Mouse (Mus musculus) left cerebral cortex, postnatal 10 days (tissue): Measurements from ENCODE around the gene Nom1. TPM values are rescaled to one million over a fixed set of nuclear protein-coding genes. Genes with fewer than 3 reads are reported as not detected.
"Not testable (repeated sequence)": the region's sequence is repeated elsewhere in the genome, so short reads cannot be mapped to it uniquely, and the experiment has no call there.

Experiments used
- DNase-seq, 2 experiments: peaks; one replicate each; pipeline ENCODE4 v3.0.0; 2021 to 2022; ENCODE audit warnings: low spot score in 2 of 2, mixed read lengths in 1 of 2; ENCODE audit errors: extremely low spot score in 1 of 2
- intact Hi-C: fragments of 180-260 bp; cut with DNase I; formaldehyde crosslinking; loops from one replicate; pipeline ENCODE4 v1.15.1; 2025
- total RNA-seq, 2 experiments: library from RNA; stranded (reverse); gene quantifications; 2 replicates each; pipeline ENCODE4 v1.2.3; 2021

The Nom1 gene
- 10 to 100 TPM; 19.8 to 22.8 TPM for total RNA-seq

DNA sequence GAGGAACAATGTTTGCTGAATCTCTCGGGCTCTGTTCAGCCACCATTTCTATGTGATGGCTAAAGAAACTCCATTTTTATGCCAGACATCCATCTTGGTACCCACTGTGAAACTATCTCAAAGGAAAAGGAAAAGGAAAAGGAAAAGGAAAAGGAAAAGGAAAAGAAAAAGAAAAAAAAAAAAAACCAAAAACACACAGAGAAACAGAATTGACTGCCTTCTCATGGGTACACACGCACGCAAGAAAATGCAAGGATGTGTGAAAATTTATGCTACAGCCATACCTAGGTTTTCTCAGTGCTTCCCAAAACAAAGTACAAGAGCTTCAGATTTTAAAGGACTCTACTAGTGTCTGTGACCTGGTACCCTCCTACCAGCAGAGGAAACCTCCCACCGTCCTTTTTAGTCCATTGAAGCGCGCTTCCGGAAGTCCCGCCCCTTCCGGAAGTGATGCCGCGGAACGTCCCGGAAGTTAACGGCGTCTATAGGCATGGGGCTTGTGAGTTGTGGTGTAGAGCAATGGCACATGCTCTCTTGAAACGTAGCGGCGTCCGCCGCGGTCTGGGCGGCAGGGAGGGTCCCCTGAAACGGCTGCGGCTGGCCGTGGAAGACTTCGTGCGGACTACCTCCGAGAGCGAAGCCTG is at the start of gene Nom1:
TSS of gene Nom1 (plus strand) at position 437 of the 644 bp plus-strand sequence.
- intact Hi-C loops, result no loop called here
- DNase-seq, result peak; percentile 87 to 89

DNA sequence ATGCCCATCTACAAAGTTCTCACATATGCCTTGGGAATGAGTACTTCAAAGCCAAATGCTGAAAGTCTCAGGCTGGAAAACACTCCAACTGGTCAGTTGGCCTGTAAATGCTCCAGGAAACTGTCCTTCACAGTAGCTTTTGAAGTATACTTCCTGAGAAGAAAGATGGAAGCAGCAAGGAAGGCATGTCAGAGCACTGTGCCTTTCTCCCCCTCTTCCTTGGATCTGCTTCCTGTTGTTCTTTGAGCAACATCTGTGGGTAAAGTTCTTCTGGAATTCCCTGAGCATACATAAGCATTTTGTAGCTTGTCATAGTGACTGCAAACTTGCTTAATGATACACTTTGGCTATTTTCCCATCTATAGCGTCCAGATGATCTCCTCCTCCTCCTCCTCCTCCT is 46.9 kb upstream of the Nom1 start:
- no peak for DNase-seq
- intact Hi-C loops, result no loop called here

DNA sequence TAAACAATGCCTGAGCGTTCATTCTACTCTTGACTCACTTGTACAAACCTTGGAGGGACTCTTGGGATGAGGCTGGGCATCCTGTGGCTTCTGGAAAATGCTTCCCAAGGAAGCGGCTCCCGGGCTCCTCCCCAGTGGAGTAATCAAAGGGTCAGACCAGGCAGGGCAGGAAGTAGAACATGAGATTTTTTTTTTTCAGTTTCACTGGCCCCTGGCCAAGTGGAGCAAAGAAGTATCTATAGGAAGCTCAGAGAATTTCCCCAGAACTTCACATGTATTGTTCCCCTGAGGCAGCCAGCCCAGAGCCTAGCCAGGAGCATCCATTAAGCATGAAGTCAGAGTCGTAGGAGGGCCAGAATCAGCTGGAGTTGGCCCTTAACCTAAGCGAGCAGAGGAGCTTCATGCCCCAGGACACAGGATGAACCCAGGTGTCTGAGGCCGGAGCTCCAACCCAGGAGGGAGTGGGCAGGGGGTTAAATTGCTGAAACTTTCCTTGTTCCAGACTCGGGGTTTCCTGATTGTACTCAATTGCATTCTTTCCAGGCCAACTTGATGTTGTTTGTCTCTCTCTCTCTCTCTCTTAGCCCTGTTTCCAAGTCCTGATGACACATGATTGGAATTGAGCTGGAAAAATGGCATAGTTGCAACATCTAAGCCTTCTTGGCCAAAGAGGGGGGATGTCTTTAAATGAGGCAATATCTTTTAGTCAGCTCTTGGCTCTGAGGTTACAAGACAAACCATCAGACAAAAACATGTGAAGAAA is 46.1 kb upstream of the Nom1 start:
- intact Hi-C loops, result loop anchor here (2.0 kb wide), 1 partner anchor 298 kb away; no protein-coding TSS in a partner anchor
- DNase-seq, result peak in 1 of 2 experiments; percentile 66

DNA sequence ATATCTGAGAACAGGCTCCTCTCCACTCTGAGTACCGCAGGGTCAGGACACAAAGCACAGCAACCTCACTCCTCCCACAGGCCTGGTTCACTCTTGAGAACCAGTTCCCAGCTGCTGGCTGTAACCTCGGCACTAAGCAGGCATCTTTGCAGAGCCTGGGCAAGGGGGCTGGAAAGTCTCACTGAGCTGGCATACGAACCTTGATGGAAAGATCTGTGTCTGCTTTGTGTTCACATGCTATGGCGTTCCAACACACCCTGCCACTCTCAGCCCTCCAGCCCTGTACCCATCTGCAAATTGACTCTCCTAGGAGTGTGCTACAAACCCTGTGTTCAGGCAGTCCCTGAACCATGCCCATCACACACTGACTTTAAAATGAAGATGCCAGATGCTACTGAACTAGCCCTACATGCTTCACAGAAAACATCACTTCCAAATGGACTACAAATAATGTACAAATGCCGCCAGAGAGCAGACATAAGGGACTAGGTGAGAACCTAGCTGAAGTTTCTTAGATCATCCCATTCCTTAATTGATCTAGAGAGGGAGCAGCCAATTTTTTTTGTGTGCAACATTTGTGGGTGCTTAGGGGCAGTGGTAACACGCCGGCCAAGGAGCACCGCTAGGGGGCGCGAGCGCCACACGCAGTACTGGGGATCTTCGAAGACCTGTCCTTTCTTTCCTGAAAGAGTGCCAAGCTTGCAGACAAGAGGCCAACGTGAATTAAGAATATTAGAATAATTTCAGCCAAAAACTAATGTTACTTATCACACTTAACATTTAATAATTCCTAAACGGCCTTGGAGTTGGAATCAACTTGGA is 45.3 kb upstream of the Nom1 start:
- peak in 1 of 2 experiments; percentile 83 for DNase-seq
- intact Hi-C loops, result loop anchor here (2.0 kb wide), 1 partner anchor 298 kb away; no protein-coding TSS in a partner anchor

DNA sequence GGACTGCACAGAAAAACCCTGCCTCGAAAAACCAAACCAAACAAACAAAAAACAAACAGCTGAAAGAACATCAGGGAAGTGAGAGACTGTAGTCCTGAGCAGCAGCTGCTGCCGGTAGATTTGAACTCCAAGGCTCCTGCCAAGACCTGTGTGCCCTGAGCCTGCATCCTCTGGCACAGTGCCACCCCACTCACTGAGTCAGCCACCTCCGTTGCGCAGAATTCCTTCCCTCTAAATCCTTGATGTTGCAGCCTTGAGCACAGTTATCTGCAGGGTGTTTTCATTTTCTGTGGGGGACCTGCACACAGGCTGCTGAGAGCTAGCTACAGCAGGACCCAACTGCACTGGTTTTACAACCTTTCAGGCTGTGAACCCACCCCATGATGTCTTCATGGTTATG is 36.0 kb upstream of the Nom1 start:
- peak in 1 of 2 experiments; percentile 20 for DNase-seq
- intact Hi-C loops, result no loop called here

DNA sequence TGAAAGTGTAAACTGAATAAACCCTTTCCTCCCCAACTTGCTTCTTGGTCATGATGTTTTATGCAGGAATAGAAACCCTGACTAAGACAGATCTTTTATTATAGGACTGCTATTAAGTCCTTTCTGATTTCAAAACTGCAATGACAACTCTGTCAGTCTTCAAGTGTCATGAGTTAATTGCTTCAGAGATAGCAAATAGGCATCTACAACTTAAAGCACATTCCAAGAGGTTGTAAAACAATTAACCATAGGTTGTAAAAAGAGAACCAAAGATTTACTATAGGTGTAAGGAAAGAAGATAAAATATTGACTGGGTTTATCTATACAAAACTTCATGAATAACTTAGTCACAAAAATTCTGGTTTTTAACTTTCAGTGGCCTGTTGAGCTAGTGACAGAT is 23.6 kb upstream of the Nom1 start:
- no peak for DNase-seq
- intact Hi-C loops, result no loop called here

DNA sequence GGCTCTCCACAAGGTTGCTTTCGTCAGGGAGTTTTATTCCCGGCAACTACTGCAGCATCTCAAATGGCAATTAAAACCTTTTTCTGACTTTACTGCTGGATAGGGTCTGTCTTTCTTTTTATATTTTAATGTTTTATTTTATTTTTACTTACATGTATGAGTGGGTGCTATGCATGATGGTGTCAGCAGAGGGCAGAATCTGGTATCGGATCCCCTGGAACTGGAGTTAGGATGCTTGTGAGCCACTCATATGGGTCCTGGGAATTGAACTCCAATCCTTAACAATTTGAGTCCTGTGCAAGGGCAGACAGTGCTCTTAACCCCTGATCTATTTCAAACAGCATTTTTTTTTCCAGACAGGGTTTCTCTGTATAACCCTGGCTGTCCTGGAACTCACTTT is 21.4 kb upstream of the Nom1 start:
- intact Hi-C loops, result no loop called here
- DNase-seq, result no peak

DNA sequence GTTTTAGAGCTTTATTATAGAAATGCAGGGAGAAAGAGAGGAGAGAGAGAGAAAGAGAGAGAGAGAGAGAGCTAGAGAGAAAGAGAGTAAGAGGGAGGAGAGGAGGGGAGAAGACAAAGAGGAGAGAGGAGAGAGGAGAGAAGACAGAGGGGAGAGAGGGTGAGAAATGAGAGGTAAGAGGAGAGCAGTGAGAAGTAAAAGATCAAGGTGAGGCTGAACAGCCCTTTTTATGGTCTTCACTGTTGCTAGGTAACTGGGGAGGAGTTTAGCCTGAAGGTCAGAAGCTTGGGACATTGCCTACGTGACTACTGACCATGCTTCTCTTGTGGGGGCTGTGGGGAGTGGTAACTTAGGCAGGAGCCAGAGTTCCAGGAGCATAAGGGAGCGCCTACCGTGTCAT is 11.1 kb upstream of the Nom1 start:
- DNase-seq, intact Hi-C loops: not testable (repeated sequence)

DNA sequence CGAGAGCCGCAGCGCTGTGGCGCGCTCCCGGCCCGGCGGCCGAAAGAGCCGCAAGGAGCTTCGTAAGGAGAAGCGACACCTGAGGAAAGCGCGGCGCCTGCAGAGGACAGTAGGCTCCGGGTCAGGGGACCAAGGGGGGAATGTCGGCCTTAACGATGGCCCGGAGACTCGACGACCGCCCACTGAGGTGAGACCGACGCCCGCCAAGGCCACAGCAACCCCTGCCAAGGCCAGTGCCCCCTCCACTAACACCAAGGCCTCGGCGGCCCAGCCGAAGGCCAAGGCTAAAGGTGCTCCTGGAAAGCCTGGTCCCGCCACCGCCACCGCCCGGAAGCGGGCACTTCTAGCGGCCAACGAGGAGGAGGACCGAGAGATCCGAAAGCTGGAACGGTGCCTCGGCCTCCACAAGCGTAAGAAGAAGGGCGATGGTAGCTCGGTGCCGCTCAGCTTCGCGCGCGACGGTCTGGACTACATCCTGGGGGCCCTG is 451 bp downstream of the Nom1 start:
- DNase-seq, result peak in 1 of 2 experiments; percentile 61
- intact Hi-C loops, result no loop called here

DNA sequence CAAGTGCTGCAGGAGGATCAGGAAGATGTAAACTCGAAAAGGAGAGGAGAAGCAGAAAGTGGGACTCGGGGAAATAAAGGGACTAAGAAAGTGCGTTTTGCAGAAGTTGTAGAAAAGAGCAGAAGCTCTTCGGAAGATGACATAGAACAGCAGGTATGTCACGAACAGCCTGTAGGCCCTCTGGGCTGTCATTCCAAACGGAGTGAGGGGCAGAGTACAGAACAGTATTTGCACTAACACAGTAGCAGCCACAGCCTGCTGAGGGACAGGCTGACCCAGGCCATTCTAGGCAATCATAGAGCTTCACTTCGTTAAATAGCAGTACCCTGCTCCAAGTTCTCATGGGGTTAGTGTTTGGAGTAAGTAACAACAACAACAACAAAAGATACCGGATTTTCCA is 1.0 kb downstream of the Nom1 start:
- intact Hi-C loops, result no loop called here
- no peak for DNase-seq

DNA sequence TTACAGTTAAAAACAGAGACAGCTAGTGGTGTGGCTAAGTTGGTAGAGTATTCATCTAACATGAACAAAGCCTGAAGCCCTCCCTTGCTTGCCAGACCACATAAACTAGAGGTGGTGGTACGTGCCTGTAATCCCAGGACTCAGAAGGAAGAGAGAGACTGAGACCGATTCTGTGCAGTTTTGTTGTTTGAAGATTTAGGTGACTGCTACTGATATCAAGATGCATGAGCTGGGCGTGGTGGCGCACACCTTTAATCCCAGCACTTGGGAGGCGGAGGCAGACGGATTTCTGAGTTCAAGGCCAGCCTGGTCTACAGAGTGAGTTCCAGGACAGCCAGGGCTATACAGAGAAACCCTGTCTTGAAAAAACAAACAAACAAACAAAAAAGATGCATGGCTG is 2.3 kb downstream of the Nom1 start:
- intact Hi-C loops, DNase-seq: not testable (repeated sequence)

DNA sequence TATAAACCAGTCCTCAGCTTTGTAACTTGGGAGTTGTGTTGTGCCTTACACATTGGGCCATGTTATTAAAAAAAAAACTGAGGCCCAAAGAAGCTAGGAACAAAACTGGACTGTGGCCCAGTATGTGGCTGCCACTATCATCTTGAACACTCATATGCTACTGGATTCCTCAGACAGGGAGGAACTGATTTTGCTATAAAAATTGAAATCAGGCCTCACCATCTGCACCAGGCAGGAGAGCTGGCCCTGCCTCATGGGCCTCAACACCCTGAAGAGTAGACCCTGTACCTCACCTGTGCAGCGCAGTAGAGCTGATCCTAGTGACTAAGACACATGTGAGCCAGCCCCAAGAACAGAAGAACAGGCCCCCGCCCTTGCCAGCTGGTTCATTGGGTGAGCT is 10.8 kb downstream of the Nom1 start:
- intact Hi-C loops, result no loop called here
- DNase-seq, result no peak

DNA sequence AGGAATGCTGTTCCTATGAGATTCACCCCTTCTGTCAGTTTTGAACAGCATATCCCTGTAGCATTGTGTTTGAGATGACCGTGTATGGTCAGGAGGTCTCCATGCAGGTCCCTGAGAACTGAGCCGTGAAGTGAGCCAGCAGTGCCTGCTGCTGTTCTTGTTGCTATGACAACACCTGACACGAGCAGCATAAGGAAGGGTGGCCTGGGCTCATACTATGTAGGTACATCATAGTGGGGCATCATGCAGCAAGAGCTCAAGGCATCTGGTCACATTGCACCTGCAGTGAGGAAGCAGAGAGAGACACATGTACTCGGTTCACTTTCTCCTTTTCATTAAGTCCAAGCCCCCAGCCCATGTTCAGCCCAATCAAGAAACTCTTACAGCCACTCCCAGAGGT is 17.9 kb downstream of the Nom1 start:
- intact Hi-C loops, result no loop called here
- DNase-seq, result no peak

DNA sequence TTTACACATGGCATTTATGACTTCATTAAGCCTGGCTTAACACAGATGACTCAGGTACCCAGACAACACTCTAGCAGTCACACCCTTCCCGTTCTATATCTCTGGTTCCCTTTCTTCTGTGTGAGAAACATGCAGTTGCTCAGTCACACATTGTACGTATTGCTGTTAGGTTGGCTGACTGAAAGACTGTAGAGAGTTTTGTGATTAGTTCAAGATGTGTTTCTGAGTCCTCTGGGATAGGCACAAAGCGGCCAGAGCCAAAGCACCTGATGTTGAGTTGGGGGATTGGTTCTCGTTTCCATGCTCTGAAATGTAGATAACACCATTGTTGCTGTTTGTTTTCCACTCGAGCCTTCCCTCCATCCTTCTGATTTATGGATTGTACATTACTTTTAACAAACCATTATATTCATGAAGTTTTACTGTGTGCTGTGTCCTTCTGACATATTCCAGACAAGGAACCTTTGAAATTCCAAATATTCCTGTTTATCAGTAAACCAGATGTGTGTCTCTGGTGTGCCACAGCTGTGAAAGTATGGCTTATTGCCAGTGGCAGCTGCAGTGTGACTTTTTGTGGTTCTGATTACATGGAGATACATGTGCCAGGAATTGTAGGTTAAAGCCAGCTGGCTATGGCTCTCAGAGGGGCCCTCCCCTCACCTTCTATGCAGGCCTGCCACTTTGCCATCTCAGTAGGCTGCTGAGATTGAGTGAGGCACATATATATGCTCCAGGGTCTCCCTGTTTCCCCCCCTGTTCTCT is 22.6 kb downstream of the Nom1 start:
- intact Hi-C loops, result no loop called here
- no peak for DNase-seq

DNA sequence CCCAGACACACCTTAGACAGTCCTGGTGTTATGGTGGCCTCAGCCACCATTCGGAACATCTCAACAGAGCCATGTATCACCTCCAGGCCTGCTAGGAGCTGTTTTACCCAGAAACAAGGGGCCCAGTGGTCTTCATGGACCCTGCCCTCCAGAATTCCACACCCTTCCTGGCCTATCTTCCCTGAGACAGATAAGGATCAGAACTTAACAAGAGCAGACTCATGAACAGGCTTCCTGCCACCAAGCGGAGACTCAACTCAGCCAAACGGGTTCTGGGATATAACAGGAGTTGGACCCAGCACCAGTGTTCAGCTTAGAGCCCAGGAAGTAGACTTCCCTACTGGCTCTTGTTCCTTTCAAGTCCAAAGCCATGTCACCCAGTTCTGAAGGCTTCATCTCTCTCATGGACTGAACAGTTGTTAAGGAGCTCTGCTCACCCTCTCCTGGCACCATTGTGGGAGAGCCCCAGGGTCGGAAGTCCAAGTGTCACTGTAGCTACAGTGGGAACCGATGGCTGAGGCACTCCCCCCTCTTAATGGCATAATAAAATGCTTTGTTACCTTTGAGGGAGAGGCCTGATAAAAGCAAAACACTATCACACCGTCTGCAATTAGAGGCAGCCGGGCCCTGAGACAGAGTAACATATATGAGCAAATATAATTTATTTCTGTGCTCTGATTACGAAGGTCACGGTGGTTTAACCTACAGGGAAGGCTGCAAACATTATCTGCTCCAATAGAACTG is 28.7 kb downstream of the Nom1 start:
- DNase-seq, result no peak
- intact Hi-C loops, result no loop called here

DNA sequence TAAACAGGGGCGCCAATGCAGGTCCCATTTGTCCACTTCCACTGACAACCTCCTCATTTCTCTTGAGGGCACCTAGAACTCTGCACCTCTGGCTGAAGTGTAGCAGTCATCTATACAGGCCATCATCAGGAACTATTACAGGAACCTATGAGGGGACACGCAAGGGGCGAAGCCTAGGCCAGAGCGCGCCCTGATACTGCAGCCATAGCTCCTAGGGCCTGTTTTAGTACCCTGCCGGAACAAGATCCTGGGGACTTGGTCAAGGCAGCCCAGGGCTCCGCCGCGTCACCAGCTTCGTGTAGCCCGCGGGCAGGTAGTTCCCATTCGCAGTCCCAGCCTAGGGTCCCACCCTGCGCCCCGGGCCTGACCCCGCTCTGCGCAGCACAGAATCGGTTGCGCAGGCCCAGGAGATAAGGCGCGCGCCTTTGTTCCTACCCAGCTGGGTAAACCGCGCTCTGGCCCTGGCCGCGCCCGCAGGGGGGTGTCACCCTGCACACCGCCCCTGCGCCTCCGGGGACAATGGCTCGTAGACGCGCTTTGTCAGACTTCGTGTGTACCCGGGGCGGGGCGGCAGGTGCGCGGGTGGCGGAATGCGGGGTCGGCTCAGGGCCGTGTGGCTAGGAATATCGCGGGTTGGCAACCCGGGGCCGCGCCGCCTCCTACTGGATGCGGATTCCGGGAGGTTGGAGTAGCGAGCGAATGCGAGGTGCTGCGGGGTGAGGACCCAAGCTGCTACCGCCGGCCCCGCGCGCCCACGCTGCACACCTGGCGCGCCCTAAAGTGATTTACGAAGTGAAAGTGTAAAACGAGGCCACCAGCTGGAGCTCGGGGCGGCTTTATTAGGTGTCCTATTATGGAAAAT is 33.3 kb downstream of the Nom1 start:
- no peak for DNase-seq
- intact Hi-C loops, result no loop called here

DNA sequence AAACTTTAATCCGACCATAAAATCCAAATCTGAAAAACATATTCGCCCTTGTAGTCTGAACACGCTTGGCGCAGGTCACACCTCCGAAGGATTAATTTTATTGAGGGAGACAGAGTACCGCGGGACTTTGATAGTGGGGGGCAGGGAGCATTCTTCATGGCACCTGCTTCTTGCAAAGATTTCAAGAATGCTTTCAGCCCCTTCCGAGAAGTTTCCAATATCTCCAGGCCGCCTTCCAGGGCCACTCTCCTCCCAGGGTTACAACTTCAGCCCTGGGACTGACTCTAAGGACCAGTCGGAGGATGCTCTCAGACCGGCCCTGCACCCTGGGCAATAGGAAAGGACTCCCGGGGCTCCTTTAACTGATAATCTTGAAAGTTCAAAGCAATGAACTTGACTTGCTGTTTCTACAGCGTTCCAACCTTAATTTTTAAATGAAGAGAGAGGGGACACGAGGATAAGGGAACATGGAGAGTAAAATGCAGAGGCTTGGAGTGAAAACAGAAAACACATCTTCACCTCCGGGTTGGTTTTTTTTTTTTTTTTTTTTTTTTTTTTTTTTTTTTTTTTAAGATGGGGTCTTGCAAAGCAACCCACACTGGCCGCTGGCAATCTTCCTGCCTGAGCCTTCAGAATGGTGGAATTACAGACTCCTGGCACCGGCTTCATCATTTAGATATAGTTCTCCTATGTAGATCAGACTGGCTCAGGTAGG is 34.0 kb downstream of the Nom1 start:
- intact Hi-C loops, result no loop called here
- DNase-seq, result no peak
